Mouse (Mus musculus) heart, embryonic 16.5 days (tissue): ENCODE data around the gene Bphl. TPM values are rescaled to one million over a fixed set of nuclear protein-coding genes. Genes with fewer than 3 reads are reported as not detected.

Experiments
- ATAC-seq: fragments of 200-750 bp; cut with Nextera tagmentation; replicated peaks from 2 replicates; pipeline ENCODE4 v1.8.0; 2017; ENCODE audit warnings: moderate number of reproducible peaks; ENCODE audit not compliant: insufficient read depth, low FRiP score; ENCODE audit errors: extremely low read depth
- H3K27ac ChIP-seq: fragments of 300-500 bp; sonication (generic); 2 replicates; pipeline ENCODE4 v1.5.1; 2014; ENCODE audit warnings: mild to moderate bottlenecking, low read length, control low read depth, moderate library complexity
- H3K27me3 ChIP-seq: fragments of 300-500 bp; sonication (generic); 2 replicates; pipeline ENCODE4 v1.6.1; 2014; ENCODE audit warnings: low read length, mixed read lengths; ENCODE audit not compliant: control insufficient read depth, insufficient read depth
- H3K36me3 ChIP-seq: fragments of 300-500 bp; sonication (generic); 2 replicates; pipeline ENCODE4 v1.6.1; 2014; ENCODE audit not compliant: control insufficient read depth, insufficient read depth
- H3K4me1 ChIP-seq: fragments of 300-500 bp; sonication (generic); 2 replicates; pipeline ENCODE4 v1.6.1; 2014; ENCODE audit warnings: low read length, mixed read lengths; ENCODE audit not compliant: control insufficient read depth, insufficient read depth
- H3K4me2 ChIP-seq: fragments of 300-500 bp; sonication (generic); 2 replicates; pipeline ENCODE4 v1.6.1; 2014; ENCODE audit warnings: low read depth, mild to moderate bottlenecking, control low read depth, low read length
- H3K4me3 ChIP-seq: fragments of 300-500 bp; sonication (generic); 2 replicates; pipeline ENCODE4 v1.5.1; 2014; ENCODE audit warnings: mild to moderate bottlenecking, control low read depth, low read length
- H3K9ac ChIP-seq: fragments of 300-500 bp; sonication (generic); 2 replicates; pipeline ENCODE4 v1.6.1; 2014; ENCODE audit warnings: low read length, control low read depth
- H3K9me3 ChIP-seq: fragments of 300-500 bp; sonication (generic); replicated peaks from 2 replicates; pipeline ENCODE4 v1.6.1; 2016; ENCODE audit warnings: low read length; ENCODE audit not compliant: control insufficient read depth
- WGBS: fragments of 180-500 bp; shearing (Covaris S2); extraction: QIAGEN DNeasy Blood & Tissue Kit; methylation state at CpG from one replicate; pipeline ENCODE4 v1.1.7; 2014; 5-methylcytosine and 5-hydroxymethylcytosine counted together
- polyA plus RNA-seq: library from polyadenylated mRNA; unstranded; fragments of >200 nt; fragmentation: Nextera tagmentation; extraction: Ambion mirVana; gene quantifications from 2 replicates; pipeline ENCODE4 v1.2.1, GENCODE M21; 2015

Gene Bphl
- polyA plus RNA-seq, 1 experiment from 2014 or later: 54.6 TPM

DNA sequence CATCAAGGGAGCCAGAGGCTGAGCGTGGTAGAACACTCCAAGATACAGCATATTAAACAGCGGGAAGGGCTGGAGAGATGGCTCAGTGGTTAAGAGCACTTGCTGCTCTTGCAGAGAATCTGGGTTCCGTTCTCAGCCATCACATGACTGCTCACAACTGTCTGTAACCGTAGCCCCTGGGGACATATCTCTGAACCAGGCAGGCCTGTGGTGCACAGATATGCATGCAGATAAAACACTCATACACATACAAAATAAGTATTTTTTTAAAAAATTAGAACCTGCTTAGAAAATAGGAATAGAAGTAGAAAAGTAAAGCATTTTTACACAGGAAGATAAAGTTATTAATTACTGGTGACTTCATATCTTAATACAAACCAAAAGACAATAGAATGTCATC, 81.4 kb downstream of the Bphl start:
- H3K9ac ChIP-seq: no peak overlapping the region
- WGBS: 46% methylated on average over 4 of the region's 4 CpGs
- H3K36me3 ChIP-seq: no peaks in the 10 kb centered on the region
- peak overlapping the region; percentile 15; the same call in 1 of the 2 replicates for H3K27ac ChIP-seq
- H3K4me2 ChIP-seq: no peak overlapping the region
- H3K9me3 ChIP-seq: no peaks in the 10 kb centered on the region
- peaks cover 2% of the 10 kb centered on the region; the same call in 1 of the 2 replicates for H3K4me1 ChIP-seq
- no peak overlapping the region for H3K4me3 ChIP-seq
- ATAC-seq: no peak
- H3K27me3 ChIP-seq: no peaks in the 10 kb centered on the region

DNA sequence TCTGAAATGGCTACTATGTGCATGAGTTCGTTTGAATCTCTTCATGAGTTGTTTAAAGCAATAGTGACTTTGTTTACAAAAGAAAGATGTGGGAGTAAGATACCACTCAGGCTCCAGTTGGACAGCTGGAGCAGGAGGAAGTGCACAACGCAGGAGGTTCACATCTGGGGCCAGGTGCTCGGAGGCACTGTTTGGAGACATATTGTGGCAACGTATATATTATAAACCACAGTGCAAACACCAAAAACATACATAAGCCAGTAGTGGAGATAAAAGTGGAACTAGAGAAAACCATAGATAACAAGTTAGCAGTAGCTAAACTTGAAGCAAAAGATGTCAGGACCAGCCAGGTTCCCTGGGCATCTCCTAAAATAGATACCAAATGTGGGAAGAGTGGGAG, 82.0 kb downstream of the Bphl start:
- Histone ChIP-seq H3K36me3 (no peaks in the 10 kb centered on the region), H3K27me3 (no peaks in the 10 kb centered on the region), H3K27ac (no peak overlapping the region), H3K9me3 (no peaks in the 10 kb centered on the region), H3K4me3 (no peak overlapping the region), H3K4me2 (no peak overlapping the region), H3K9ac (no peak overlapping the region), H3K4me1 (peaks cover 2% of the 10 kb centered on the region; the same call in 1 of the 2 replicates)
- ATAC-seq: no peak
- WGBS: 63% methylated on average over 4 of the region's 4 CpGs

DNA sequence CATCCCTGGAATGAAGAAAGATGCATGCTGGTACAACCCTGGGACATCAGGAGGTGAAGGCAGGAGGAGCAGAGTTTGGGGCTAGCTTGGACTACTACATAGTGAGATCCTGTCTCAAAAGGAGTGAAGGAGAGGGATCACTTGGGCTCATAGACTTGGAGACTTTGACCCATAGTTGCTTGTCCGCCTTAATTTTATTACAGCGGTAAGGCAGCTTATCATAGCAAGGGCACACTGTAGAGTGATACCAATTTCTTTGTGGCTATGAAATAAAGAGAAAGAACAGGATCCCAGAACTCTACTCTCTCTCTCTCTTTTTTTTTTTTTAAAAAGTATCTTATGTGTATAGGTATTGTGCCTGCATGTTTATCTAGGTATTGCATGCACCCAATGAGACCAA, 83.1 kb downstream of the Bphl start:
- Histone ChIP-seq H3K9me3 (no peaks in the 10 kb centered on the region), H3K27me3 (no peaks in the 10 kb centered on the region), H3K4me3 (no peak overlapping the region), H3K4me1 (peaks cover 2% of the 10 kb centered on the region), H3K9ac (no peak overlapping the region), H3K27ac (no peak overlapping the region), H3K36me3 (no peaks in the 10 kb centered on the region), H3K4me2 (no peak overlapping the region)
- ATAC-seq: no peak
- WGBS: 92% methylated on average over 2 of the region's 2 CpGs

Other genes with a start within 250 kb of the Bphl start
- gene Serpinb6e, start 194.2 kb upstream of the Bphl start, polyA plus RNA-seq: not detected in 2 replicates
- gene Serpinb6c, start 131.9 kb upstream of the Bphl start, polyA plus RNA-seq: 0.15 and 0.33 TPM in 2 replicates
- 27.6 and 28.9 TPM in 2 replicates for gene Nqo2, start 72.9 kb upstream of the Bphl start, polyA plus RNA-seq
- 10.0 and 10.9 TPM in 2 replicates for gene Ripk1, start 35.2 kb upstream of the Bphl start, polyA plus RNA-seq
- 63.6 and 65.8 TPM in 2 replicates for gene Serpinb6a, start 34.8 kb upstream of the Bphl start, polyA plus RNA-seq
- 166 and 171 TPM in 2 replicates for gene Tubb2a, start 40.4 kb downstream of the Bphl start, polyA plus RNA-seq
- 52.1 and 56.8 TPM in 2 replicates for gene Tubb2b, start 92.9 kb downstream of the Bphl start, polyA plus RNA-seq
- gene Psmg4, start 125.4 kb downstream of the Bphl start, polyA plus RNA-seq: 65.3 and 74.1 TPM in 2 replicates